Mouse (Mus musculus) right cerebral cortex, postnatal 10 days (tissue): ENCODE results near the gene Hsf2.

ENCODE experiments used
- DNase-seq, 2 experiments: peaks; one replicate each; pipeline ENCODE4 v3.0.0; 2021; ENCODE audit warnings: low spot score in 2 of 2

Hsf2 gene

GRCm38 (mm10) chr10:57485908-57486541, at the start of gene Hsf2:
Hsf2 (plus strand) TSS chr10:57486385.
- peak; percentile 98 to 99 for DNase-seq

DNA sequence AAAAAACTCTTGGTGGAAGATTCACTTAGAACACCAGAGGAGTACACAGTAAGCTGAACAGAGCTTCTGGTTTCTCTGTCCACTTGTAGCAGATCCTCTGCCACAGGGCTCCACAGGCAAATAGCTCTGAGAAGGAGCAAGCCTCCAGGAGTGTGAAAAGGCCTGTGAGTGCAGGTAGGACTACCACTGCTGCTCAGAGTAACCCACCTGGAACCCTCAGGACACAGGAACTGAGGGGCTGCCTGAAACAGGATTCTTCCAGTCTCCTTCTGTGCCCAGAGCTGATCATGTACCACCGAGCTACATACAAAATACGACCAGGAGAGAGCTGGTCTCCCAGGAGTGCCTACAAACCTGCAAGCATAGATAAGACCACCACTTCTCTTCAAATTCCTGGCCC, 48.3 kb upstream of the Hsf2 start:
- no peak for DNase-seq

DNA sequence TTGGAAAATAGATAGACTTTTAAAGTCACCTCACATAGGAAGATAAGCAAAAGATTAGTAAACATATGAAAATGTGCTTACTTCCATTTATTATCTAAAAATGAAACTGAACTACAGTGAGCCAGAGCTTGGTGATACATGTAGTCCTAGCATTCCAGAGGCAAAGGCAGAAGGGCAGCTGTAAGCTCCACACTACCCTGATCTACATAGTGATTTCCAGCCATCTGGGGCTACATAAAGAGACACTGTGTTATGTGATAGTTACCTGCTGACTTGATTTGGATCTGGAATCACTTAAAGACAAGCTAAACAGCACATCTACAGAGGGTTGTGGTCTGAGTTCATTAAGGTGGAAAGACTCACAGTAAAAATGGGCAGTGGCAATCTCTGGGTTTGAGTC, 45.1 kb upstream of the Hsf2 start:
- no peak for DNase-seq

GRCm38 (mm10) chr10:57444392-57444791, 41.8 kb upstream of the Hsf2 start:
- no peak for DNase-seq

GRCm38 (mm10) chr10:57445655-57446054, 40.5 kb upstream of the Hsf2 start:
- DNase-seq, result no peak

GRCm38 (mm10) chr10:57447657-57448050, 38.5 kb upstream of the Hsf2 start:
- no peak for DNase-seq

GRCm38 (mm10) chr10:57448051-57448716, 38.0 kb upstream of the Hsf2 start:
- peak; percentile 83 to 88 for DNase-seq

DNA sequence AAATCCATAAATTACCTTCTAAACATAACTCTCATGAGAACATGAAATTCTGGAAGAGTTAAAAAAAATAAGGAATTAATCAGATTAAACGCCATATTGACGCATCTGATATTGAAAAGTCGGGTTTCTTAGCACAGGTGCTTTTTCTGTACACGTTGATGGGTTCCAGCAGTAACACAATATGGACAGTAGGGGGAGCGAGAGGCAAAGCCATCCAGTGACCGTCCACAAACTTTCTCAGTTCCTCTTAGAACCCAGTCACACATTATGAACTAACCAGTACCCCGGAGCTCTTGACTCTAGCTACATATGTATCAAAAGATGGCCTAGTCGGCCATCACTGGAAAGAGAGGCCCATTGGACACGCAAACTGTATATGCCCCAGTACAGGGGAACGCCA, 22.9 kb upstream of the Hsf2 start:
- peak in 1 of 2 experiments; percentile 54 for DNase-seq

DNA sequence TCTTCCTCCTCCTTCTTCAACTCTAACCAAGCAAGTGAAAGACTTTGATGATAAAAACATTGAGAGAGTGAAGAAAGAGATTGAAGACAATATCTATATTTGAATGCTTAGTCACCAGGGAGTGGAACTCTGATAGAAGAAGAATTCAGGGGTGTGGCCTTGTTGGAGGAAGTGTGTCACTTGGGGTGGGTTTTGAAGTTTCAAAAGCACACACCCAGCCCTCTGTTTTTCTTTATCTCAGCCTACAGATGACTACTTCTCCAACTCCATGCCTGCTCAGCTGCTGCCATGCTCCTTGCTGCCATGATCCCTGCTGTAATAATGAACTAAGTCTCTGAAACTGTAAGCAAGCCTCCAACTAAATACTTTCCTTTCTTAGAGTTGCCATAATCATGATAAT, 20.4 kb upstream of the Hsf2 start:
- no peak for DNase-seq

DNA sequence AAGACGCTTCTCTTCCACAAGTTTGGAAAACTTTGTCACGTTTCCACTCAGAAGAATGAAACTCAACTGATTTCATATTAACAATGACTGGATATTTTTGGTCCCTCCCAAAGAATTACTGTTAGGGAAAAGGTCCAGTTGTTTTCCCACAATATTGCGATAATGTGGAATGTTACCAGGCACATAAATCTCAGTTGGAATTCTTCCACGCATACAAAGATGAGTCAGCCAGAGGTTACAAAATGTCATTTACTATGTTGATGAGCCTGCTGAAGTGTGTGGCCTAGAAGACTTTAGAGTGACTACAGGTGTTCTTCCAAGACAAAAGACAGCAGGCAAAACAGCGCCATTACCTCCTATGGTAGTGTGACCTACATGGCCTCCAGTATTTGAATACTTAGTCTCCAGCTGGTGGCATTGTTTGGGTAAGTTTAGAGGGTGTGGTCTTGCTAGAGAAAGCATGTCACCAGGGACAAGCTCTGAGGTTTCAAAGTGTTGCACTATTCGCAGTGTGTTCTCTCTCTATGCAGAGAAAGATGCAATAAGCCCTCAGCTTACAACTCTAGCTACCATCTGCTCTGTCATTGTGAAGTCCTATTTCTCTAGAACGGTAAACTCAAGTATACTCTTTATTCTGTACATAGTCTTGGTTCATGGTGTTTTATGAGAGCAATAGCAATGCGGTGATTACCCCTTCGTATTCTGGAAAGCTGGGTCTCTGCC, 8.9 kb upstream of the Hsf2 start:
- DNase-seq, result no peak

- DNase-seq, result no peak
These were observed 4.5 kb upstream of the Hsf2 start for GRCm38 (mm10) chr10:57481717-57482116.

GRCm38 (mm10) chr10:57484741-57485140, 1.4 kb upstream of the Hsf2 start:
- no peak for DNase-seq

DNA sequence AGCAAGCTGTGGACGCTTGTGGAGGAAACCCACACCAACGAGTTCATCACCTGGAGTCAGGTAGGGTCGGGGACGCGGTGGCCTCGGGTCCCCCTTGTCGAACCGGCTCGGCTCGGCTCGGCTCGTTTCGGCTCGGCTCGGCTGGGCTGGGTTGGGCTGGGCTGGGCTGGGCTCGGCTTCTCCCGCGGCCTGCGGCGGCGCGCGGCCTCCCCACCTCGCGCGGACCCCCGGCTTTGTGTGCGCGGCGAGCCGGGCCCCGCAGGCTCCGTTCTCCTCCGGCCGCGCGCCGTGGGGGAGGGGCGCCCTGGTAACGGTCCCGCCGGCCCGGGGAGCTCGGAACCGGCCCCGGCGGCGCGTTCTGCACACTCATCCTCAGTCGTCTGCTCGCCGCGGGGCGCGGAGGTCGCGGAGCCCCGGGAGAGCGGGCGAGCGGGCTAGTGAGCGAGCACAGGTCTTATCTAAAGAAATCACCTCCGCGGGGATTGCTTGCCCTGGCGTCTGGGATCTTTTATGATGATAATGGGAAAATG, 422 bp downstream of the Hsf2 start:
- DNase-seq, result peak in 1 of 2 experiments; percentile 86

DNA sequence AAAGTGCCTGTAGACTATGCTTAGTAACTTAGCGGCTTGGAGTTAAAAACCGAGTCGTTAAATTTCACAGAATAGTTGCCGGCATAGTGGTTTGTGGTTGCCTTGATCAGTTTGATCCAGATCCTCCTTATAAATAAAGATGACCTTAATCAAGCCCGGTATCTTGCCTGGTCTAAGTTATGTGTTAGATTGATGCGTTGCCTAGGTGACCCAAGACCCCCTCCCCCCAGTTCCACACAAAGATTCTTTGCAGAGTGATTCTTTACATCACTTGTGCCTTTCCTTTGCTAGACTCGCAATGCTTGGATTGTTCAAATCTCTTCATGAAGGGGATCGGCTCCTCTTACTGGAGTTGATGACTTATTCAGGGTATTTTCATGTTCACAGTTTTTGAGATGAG, 1.0 kb downstream of the Hsf2 start:
- DNase-seq, result peak in 1 of 2 experiments; percentile 35

- no peak for DNase-seq
These were observed 2.4 kb downstream of the Hsf2 start for GRCm38 (mm10) chr10:57488591-57488990.

DNA sequence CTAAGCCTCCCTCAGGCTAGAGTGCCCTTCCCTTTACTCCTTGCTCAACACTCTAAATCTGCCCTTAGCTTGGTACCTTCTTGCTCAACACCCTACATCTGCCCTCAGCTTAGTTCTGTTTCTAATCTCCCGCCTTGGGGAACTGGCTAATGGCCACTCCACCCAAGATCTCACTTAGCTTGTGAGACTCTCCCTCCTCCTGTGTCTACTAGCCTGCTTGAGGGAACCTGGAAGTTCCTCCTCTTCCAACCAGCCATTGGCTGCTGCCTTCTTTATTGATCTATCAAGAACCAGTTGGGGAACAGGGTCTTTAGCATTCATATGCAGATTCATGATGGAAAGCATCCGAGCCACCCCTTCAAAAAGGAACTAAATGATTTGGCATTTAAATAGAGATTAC, 5.9 kb downstream of the Hsf2 start:
- no peak for DNase-seq

DNA sequence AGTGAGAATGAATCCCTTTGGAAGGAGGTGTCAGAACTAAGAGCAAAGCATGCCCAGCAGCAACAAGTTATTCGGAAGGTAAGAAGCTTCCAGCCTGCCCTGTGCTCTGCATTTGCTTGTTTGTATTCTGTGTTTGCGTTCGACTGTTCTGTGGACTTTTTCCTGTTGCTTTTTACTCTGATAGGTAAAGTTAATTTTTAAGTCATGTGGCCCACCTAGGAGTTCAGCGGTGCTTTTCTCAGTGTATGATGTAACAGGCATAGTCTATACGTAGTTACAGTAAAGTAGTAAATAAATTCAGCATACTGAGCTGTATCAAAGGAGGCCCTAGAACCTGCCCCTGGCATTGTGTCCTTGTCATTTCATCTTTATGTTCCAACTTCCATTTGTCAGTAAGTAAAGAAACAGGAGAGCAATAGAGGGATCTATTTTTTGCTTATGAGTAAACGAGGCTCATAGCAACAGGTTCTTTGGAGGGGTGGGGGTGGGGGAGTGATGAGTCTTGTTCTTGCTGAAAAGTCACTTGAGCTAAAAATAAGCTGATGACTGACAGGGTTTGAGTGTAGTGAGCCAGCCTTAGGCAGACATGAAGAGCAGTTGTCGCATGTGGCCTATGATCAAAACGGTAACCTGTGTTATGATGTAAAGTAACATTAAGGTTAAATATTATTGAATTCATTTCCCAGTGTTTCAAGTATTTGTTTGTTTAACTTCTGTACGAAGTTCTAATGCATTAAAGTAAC, 13.4 kb downstream of the Hsf2 start:
- no peak for DNase-seq

DNA sequence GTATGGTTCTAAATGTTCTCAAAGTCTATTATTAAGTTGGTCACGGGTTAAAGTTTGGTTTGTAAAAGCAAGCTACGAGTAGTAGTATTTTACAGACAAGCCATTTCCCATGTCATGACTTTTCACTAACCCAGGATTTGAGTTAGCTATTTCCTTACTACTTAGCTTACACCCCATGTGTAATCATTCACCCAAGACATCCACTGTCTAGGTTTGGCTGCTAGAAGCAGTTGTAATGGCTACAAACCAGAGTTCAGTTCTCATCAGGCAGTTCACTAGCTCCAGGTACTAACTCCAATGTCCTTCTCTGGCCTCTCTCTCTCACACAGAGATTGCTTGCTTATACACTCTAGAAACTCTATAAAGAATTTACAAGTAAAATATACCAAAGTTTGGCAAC, 28.4 kb downstream of the Hsf2 start:
- DNase-seq, result no peak

GRCm38 (mm10) chr10:57515278-57515677, 29.1 kb downstream of the Hsf2 start:
- DNase-seq, result no peak

DNA sequence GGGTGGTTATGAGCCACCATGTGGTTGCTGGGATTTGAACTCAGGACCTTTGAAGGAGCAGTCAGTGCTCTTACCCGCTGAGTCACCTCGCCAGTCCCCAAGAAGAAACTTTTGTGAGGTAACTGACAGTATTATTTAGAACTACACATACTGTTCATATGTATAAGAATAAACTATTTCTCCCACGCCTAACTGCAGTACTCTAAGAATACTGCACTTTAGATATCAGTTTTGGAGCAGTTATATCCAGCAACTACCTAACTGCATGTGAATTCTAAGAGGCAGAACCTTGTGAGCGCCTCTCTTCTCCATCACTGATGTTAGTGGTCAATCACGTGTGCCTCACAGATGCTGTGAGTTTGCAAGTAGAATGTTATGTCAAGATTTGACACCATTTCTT, 40.3 kb downstream of the Hsf2 start:
- DNase-seq, result no peak

DNA sequence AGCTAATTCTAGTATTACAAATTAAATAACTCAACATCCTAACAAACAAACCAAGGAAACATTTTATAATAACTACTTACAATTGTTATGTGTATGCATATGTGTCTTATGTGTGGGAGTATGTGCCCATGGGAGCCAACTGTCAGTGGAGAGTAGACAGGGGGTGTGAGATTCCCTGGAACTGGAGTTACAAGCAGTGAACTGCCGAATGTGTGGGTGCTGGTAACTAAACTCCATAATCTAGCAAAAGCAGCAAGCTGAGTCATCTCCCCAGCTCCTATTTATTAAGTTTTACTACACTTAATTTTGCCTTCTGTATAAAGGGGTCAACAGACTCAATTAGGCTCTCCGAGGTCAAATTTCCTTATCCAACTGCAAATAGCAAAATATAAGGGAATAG, 44.9 kb downstream of the Hsf2 start:
- DNase-seq, result no peak

- DNase-seq, result no peak
These were observed 45.5 kb downstream of the Hsf2 start for GRCm38 (mm10) chr10:57531616-57532217.
